Mouse (Mus musculus) cerebellum, adult 2 months (tissue): ENCODE measurements around the gene Psip1.

Experiments used
- CTCF ChIP-seq: fragments of 200-500 bp; IDR thresholded peaks from 2 replicates; pipeline ENCODE4 v1.5.1; 2011; ENCODE audit warnings: low read depth, mild to moderate bottlenecking, control low read depth, low read length, moderate library complexity, borderline replicate concordance; ENCODE audit not compliant: insufficient read depth
- POLR2A ChIP-seq: fragments of 200-500 bp; IDR thresholded peaks from 2 replicates; pipeline ENCODE4 v1.6.1; 2011; ENCODE audit warnings: low read length, control low read depth, borderline replicate concordance; ENCODE audit not compliant: insufficient read depth

DNA sequence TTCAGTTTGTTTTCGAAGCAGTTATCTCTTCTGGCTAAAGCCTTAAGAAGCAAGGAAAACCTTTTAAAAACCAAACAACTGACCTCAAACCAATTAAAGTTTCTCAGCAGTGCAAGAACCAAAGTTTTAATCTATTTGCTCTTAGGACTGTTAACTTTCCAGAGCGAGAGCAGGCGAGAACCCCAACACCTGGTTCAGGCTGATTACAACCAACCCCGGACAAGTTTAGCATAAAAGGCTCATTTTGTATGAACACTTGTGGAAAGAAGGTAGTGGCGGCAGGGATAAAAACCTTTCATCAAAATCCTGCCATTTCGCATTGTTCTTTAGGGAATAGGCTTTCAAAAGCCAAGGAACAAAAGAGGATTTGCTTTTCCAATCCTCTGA, 38.2 kb upstream of the Psip1 start:
- no peak for TF ChIP-seq CTCF
- no peak for TF ChIP-seq POLR2A
